Mouse (Mus musculus) kidney, adult 8-10 months (tissue): ENCODE results near the gene Nfatc2.
A peak's percentile ranks its signal among the peaks of the same experiment; 100 is the strongest.

Source experiments
- DNase-seq, 2 experiments: peaks; one replicate each; pipeline ENCODE4 v3.0.0; 2022

Gene Nfatc2

GRCm38 (mm10) chr2:168601491-168602386 is at the start of gene Nfatc2:
TSS of gene Nfatc2 (minus strand) at chr2:168601657.
- DNase-seq, result peak; percentile 68 to 71

- no peak for DNase-seq
Measured at GRCm38 (mm10) chr2:168648171-168648570, 46.7 kb upstream of the Nfatc2 start.

- DNase-seq, result no peak
Measured at GRCm38 (mm10) chr2:168644855-168645254, 43.4 kb upstream of the Nfatc2 start.

GRCm38 (mm10) chr2:168643524-168644177 is 42.2 kb upstream of the Nfatc2 start:
- DNase-seq, result no peak

GRCm38 (mm10) chr2:168642187-168642586 is 40.7 kb upstream of the Nfatc2 start:
- DNase-seq, result no peak

- no peak for DNase-seq
Measured at GRCm38 (mm10) chr2:168640460-168640859, 39.0 kb upstream of the Nfatc2 start.

- DNase-seq, result no peak
Measured at GRCm38 (mm10) chr2:168634881-168635280, 33.4 kb upstream of the Nfatc2 start.

GRCm38 (mm10) chr2:168633301-168633816 is 31.9 kb upstream of the Nfatc2 start:
- no peak for DNase-seq

GRCm38 (mm10) chr2:168632543-168632942 is 31.1 kb upstream of the Nfatc2 start:
- no peak for DNase-seq

GRCm38 (mm10) chr2:168628787-168629186 is 27.3 kb upstream of the Nfatc2 start:
- peak; percentile 55 to 75 for DNase-seq

GRCm38 (mm10) chr2:168627829-168628770 is 26.6 kb upstream of the Nfatc2 start:
- DNase-seq, result peak in 1 of 2 experiments; percentile 14

GRCm38 (mm10) chr2:168626385-168626784 is 24.9 kb upstream of the Nfatc2 start:
- no peak for DNase-seq

- no peak for DNase-seq
Measured at GRCm38 (mm10) chr2:168625091-168625490, 23.6 kb upstream of the Nfatc2 start.

- DNase-seq, result no peak
Measured at GRCm38 (mm10) chr2:168621111-168621802, 19.8 kb upstream of the Nfatc2 start.

- no peak for DNase-seq
Measured at GRCm38 (mm10) chr2:168618205-168618717, 16.8 kb upstream of the Nfatc2 start.

- DNase-seq, result no peak
Measured at GRCm38 (mm10) chr2:168615160-168615559, 13.7 kb upstream of the Nfatc2 start.

- DNase-seq, result no peak
Measured at GRCm38 (mm10) chr2:168614170-168614872, 12.9 kb upstream of the Nfatc2 start.

GRCm38 (mm10) chr2:168613092-168613880 is 11.8 kb upstream of the Nfatc2 start:
- DNase-seq, result no peak

- no peak for DNase-seq
Measured at GRCm38 (mm10) chr2:168610941-168611340, 9.5 kb upstream of the Nfatc2 start.

- DNase-seq, result no peak
Measured at GRCm38 (mm10) chr2:168609653-168610248, 8.3 kb upstream of the Nfatc2 start.
